Mouse (Mus musculus) thymus, adult 2 months (tissue): ENCODE measurements around the gene Pnpo.

ENCODE experiments used
- CTCF ChIP-seq: fragments of 200-500 bp; IDR thresholded peaks from 2 replicates; pipeline ENCODE4 v1.5.1; 2012; ENCODE audit warnings: mild to moderate bottlenecking, control low read depth, low read length, moderate library complexity, borderline replicate concordance; ENCODE audit not compliant: control insufficient read depth, poor library complexity, insufficient read depth; ENCODE audit errors: extremely low read depth
- POLR2A ChIP-seq: fragments of 200-500 bp; IDR thresholded peaks from 2 replicates; pipeline ENCODE4 v1.6.1; 2012; ENCODE audit warnings: mild to moderate bottlenecking, low read length, control low read depth, moderate library complexity; ENCODE audit not compliant: control insufficient read depth, poor library complexity, insufficient read depth; ENCODE audit errors: extremely low read depth

DNA sequence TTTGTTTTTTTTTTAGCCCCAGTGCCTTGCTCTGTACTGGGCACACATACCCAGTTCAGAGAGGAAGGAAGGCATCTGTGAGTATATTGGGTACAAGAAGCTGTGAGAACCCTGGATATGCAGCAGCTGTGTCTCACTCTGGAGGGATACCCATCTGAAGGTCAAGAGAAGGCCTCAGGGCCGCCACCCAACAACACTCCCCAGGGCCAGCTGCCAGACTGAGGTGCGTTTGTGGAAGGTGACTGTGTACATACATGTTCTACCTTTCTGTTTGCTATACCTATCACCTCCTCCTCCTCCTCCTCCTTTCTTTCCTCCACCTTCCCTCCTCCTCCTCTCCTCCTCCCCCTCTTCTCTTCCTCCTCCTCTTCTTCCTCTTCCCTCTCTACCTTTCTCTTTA lies 15.7 kb downstream of the Pnpo start, which contains the start of gene Prr15l:
- TF ChIP-seq POLR2A = no peak
- TF ChIP-seq CTCF = no peak
